Comparison of ENCODE assay signal across 13 mouse cellular contexts in the genomic region with DNA sequence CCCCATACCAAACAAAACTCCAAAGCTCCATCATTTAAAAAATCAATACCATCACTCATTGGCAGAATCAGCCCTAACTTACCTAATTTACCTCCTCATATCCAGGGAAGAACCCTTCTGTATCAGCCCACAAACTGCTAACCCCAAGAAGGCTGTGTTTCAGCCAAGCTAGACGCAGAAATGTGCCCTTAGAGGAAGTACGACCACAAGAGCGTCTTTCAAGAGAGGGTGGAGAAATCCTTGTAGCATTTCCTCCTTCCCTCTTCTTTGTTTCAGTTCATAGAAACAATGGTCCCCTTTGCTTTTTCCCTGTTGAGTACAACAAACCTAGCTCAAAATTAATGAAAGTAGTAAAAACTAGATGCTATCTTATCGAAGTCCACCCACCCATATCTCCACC. TPM values are rescaled to one million over a fixed set of nuclear protein-coding genes. Genes with fewer than 3 reads are reported as not detected.
DNase-seq lines count a peak whose midpoint lies in the region; ATAC-seq and TF ChIP-seq lines count a peak whose summit lies in the region.
"Had no signal": no experiment of that assay in that cellular context is flagged by ENCODE, and none has a peak within 500 bp of the region (broad histone marks: within the 10 kb centered on the region; RNA-seq: fewer than 3 reads in every experiment).

No protein-coding gene starts in this region.

- no peak for TF ChIP-seq POLR2A in kidney, adult 2 months (IDR thresholded peaks at IDR 0.05; ENCODE audit: low read depth, low read length)

- H3K36me3 ChIP-seq in kidney, adult 2 months (ENCODE audit: control insufficient read depth, insufficient read depth, low read length): no peaks in the 10 kb centered on the region
- H3K36me3 ChIP-seq: forebrain, embryonic 15.5 days; limb, embryonic 10.5 days; midbrain, embryonic 12.5 days; neural tube, embryonic 12.5 days had no signal

- peak overlapping the region; percentile 53; the same call in 1 of the 2 replicates for H3K27ac ChIP-seq in kidney, adult 2 months (ENCODE audit: insufficient read depth, low read depth, low read length)
- H3K27ac ChIP-seq: forebrain, embryonic 15.5 days; limb, embryonic 10.5 days; midbrain, embryonic 12.5 days; neural tube, embryonic 12.5 days had no signal

- ATAC-seq in megakaryocyte progenitor cell, adult 5-6 weeks (replicated peaks; ENCODE audit: poor library complexity): peak; percentile 62
- ATAC-seq: forebrain, embryonic 15.5 days had no signal

- 56% methylated on average over 4 of the region's 4 CpGs for WGBS in kidney, adult 2 months

- no peak for DNase-seq in kidney, adult 2 months
- no peak for DNase-seq in kidney, adult 18-20 months
- peak; percentile 42 to 47 for DNase-seq in spleen, postnatal 36 days (ENCODE audit: low spot score in 2 of 2)
- no peak for DNase-seq in spleen, adult 12 weeks (ENCODE audit: low spot score)
- no peak for DNase-seq in layer of hippocampus, adult 9-10 months (ENCODE audit: low spot score)
- DNase-seq in adrenal gland, adult 8-10 months: no peak
- DNase-seq in frontal cortex, postnatal 10 days (ENCODE audit: low spot score in 2 of 2): no peak
- DNase-seq: cerebellum, postnatal 36 days had no signal

- no peak overlapping the region for H3K4me3 ChIP-seq in kidney, adult 2 months (ENCODE audit: insufficient read depth, low read depth, low read length)
- H3K4me3 ChIP-seq: forebrain, embryonic 15.5 days; limb, embryonic 10.5 days; midbrain, embryonic 12.5 days; neural tube, embryonic 12.5 days had no signal

- peaks cover 39% of the 10 kb centered on the region for H3K4me1 ChIP-seq in kidney, adult 2 months (ENCODE audit: control insufficient read depth, insufficient read depth, low read length)
- H3K4me1 ChIP-seq: forebrain, embryonic 15.5 days; midbrain, embryonic 12.5 days; neural tube, embryonic 12.5 days had no signal

- no peak for TF ChIP-seq CTCF in kidney, adult 2 months (conservative IDR thresholded peaks at IDR 0.05; ENCODE audit: insufficient read depth, insufficient read length, low read depth, low read length)

- no peaks in the 10 kb centered on the region for H3K27me3 ChIP-seq in kidney, adult 2 months (replicated peaks; ENCODE audit: control insufficient read depth, insufficient read depth, low read length)
- H3K27me3 ChIP-seq: forebrain, embryonic 15.5 days; midbrain, embryonic 12.5 days; neural tube, embryonic 12.5 days had no signal

RNA-seq across cellular contexts. Expression of gene 0610040J01Rik, which starts 18.9 kb away (rescaled TPM):
- 50.1 and 57.6 TPM in 2 replicates for polyA plus RNA-seq in kidney, adult 2 months (2012; rRNA removed)
- total RNA-seq in megakaryocyte progenitor cell, adult 5-6 weeks (2015): 6.6 and 7.1 TPM in 2 replicates
- total RNA-seq in megakaryocyte progenitor cell, adult 5-6 weeks (2017): 6.7 and 7.4 TPM in 2 replicates
- under 1 TPM; 0.45 to 0.81 (median 0.66) TPM for total RNA-seq in adrenal gland, adult 8-10 months (2022)

Comparison
In these comparisons a context has a peak if more than half of its experiments do, and no peak if none do; other contexts are left out.
1. DNase-seq: peak in spleen, postnatal 36 days (2 of 2); none in kidney, adult 2 months (single experiment), kidney, adult 18-20 months (single experiment), spleen, adult 12 weeks (single experiment), layer of hippocampus, adult 9-10 months (single experiment), adrenal gland, adult 8-10 months (single experiment) and frontal cortex, postnatal 10 days (0 of 2).
2. RNA of gene 0610040J01Rik, which starts 18.9 kb away (total RNA-seq): 6.6 to 7.4 TPM in megakaryocyte progenitor cell, adult 5-6 weeks; 0.45 to 0.81 TPM in adrenal gland, adult 8-10 months; every median in the first group is over 4 times any median in the second.